Mouse (Mus musculus) 416B (cell line): ENCODE results near the gene St8sia1.

Source experiments
- DNase-seq: peaks from one replicate; pipeline ENCODE4 v3.0.0; 2011; ENCODE audit warnings: low read depth

St8sia1 gene

GRCm38 (mm10) chr6:142823008-142823787, 141.1 kb downstream of the St8sia1 start:
- DNase-seq: peak; percentile 39

GRCm38 (mm10) chr6:142818306-142818705, 145.9 kb downstream of the St8sia1 start:
- no peak for DNase-seq

- peak; percentile 27 for DNase-seq
Measured at GRCm38 (mm10) chr6:142815513-142815912, 148.7 kb downstream of the St8sia1 start.

GRCm38 (mm10) chr6:142814495-142814921, 149.7 kb downstream of the St8sia1 start:
- peak; percentile 94 for DNase-seq

- no peak for DNase-seq
Measured at GRCm38 (mm10) chr6:142814011-142814410, 150.2 kb downstream of the St8sia1 start.

- DNase-seq: no peak
Measured at GRCm38 (mm10) chr6:142812969-142813368, 151.3 kb downstream of the St8sia1 start.

GRCm38 (mm10) chr6:142810239-142810638, 154.0 kb downstream of the St8sia1 start:
- peak; percentile 80 for DNase-seq

GRCm38 (mm10) chr6:142809373-142810098, 154.7 kb downstream of the St8sia1 start:
- DNase-seq: peak; percentile 81

- peak; percentile 71 for DNase-seq
Measured at GRCm38 (mm10) chr6:142806326-142806725, 157.9 kb downstream of the St8sia1 start.

- DNase-seq: no peak
Measured at GRCm38 (mm10) chr6:142804402-142804801, 159.8 kb downstream of the St8sia1 start, which contains the start of gene Sult6b2. Gene Sult6b2 (minus strand): TSS chr6:142804502.

- no peak for DNase-seq
Measured at GRCm38 (mm10) chr6:142802617-142803525, 161.4 kb downstream of the St8sia1 start.

GRCm38 (mm10) chr6:142801687-142802086, 162.6 kb downstream of the St8sia1 start:
- no peak for DNase-seq

- DNase-seq: no peak
Measured at GRCm38 (mm10) chr6:142799704-142800374, 164.4 kb downstream of the St8sia1 start.

- DNase-seq: no peak
Measured at GRCm38 (mm10) chr6:142798837-142799236, 165.4 kb downstream of the St8sia1 start.

GRCm38 (mm10) chr6:142797996-142798395, 166.3 kb downstream of the St8sia1 start:
- DNase-seq: no peak

- no peak for DNase-seq
Measured at GRCm38 (mm10) chr6:142795655-142796441, 168.4 kb downstream of the St8sia1 start.

GRCm38 (mm10) chr6:142795087-142795486, 169.2 kb downstream of the St8sia1 start:
- DNase-seq: no peak

- no peak for DNase-seq
Measured at GRCm38 (mm10) chr6:142793468-142793867, 170.8 kb downstream of the St8sia1 start.

GRCm38 (mm10) chr6:142792241-142792968, 171.8 kb downstream of the St8sia1 start:
- peak; percentile 79 for DNase-seq

- no peak for DNase-seq
Measured at GRCm38 (mm10) chr6:142789736-142790135, 174.5 kb downstream of the St8sia1 start.
